Mouse (Mus musculus) hindbrain, embryonic 14.5 days (tissue): ENCODE results near the gene Bysl. TPM values are rescaled to one million over a fixed set of nuclear protein-coding genes. Genes with fewer than 3 reads are reported as not detected.
"Not testable (repeated sequence)": the region's sequence is repeated elsewhere in the genome, so short reads cannot be mapped to it uniquely, and the experiment has no call there.

Source experiments
- ATAC-seq: fragments of 200-750 bp; cut with Nextera tagmentation; 2 replicates; pipeline ENCODE4 v1.8.0; 2017; ENCODE audit warnings: moderate number of reproducible peaks, mild to moderate bottlenecking, moderate TSS enrichment, moderate library complexity; ENCODE audit not compliant: low FRiP score
- DNase-seq: peaks from one replicate; pipeline ENCODE4 v3.0.0-alpha.2; 2015; ENCODE audit warnings: low spot score
- H3K27ac ChIP-seq: fragments of 300-500 bp; sonication (generic); 2 replicates; pipeline ENCODE4 v1.5.1; 2014; ENCODE audit warnings: mild to moderate bottlenecking, moderate library complexity
- H3K27me3 ChIP-seq: fragments of 300-500 bp; sonication (generic); 2 replicates; pipeline ENCODE4 v1.6.1; 2014; ENCODE audit warnings: mild to moderate bottlenecking, low read length, mixed read lengths; ENCODE audit not compliant: control insufficient read depth, insufficient read depth
- H3K36me3 ChIP-seq: fragments of 300-500 bp; sonication (generic); replicated peaks from 2 replicates; pipeline ENCODE4 v1.6.1; 2014; ENCODE audit not compliant: control insufficient read depth, insufficient read depth
- H3K4me1 ChIP-seq: fragments of 300-500 bp; sonication (generic); replicated peaks from 2 replicates; pipeline ENCODE4 v1.6.1; 2014; ENCODE audit warnings: antibody characterized with exemption, low read length, mixed read lengths; ENCODE audit not compliant: control insufficient read depth, insufficient read depth
- H3K4me2 ChIP-seq: fragments of 300-500 bp; sonication (generic); replicated peaks from 2 replicates; pipeline ENCODE4 v1.6.1; 2014; ENCODE audit warnings: mild to moderate bottlenecking, moderate library complexity
- H3K4me3 ChIP-seq: fragments of 300-500 bp; sonication (generic); replicated peaks from 2 replicates; pipeline ENCODE4 v1.5.1; 2014; ENCODE audit warnings: mild to moderate bottlenecking, low read length
- H3K9ac ChIP-seq: fragments of 300-500 bp; sonication (generic); 2 replicates; pipeline ENCODE4 v1.6.1; 2014
- H3K9me3 ChIP-seq: fragments of 300-500 bp; sonication (generic); 2 replicates; pipeline ENCODE4 v1.6.1; 2016; ENCODE audit warnings: low read length; ENCODE audit not compliant: control insufficient read depth
- WGBS: fragments of 180-500 bp; shearing (Covaris S2); extraction: QIAGEN DNeasy Blood & Tissue Kit; methylation state at CpG from one replicate; pipeline ENCODE4 v1.1.7; 2014; 5-methylcytosine and 5-hydroxymethylcytosine counted together
- polyA plus RNA-seq: library from polyadenylated mRNA; unstranded; fragments of >200 nt; fragmentation: Nextera tagmentation; extraction: Ambion mirVana; gene quantifications from 2 replicates; pipeline ENCODE4 v1.2.1, GENCODE M21; 2014

Bysl gene
- polyA plus RNA-seq, 1 experiment from 2014 or later: 33.3 TPM

- not testable (repeated sequence) for H3K9me3 ChIP-seq, H3K4me1 ChIP-seq, H3K27me3 ChIP-seq, H3K9ac ChIP-seq, DNase-seq, H3K27ac ChIP-seq, H3K4me2 ChIP-seq, H3K4me3 ChIP-seq, ATAC-seq
- 96% methylated on average over 5 of the region's 5 CpGs for WGBS
- peaks cover 66% of the 10 kb centered on the region for H3K36me3 ChIP-seq
These were observed 13.3 kb upstream of the Bysl start for GRCm38 (mm10) chr17:47624572-47624971.

- DNase-seq (no peak), ATAC-seq (no peak)
- H3K27me3 ChIP-seq: no peaks in the 10 kb centered on the region
- H3K27ac ChIP-seq: no peak overlapping the region
- no peaks in the 10 kb centered on the region for H3K9me3 ChIP-seq
- H3K4me1 ChIP-seq: peaks cover 1% of the 10 kb centered on the region; the same call in 1 of the 2 replicates
- no peak overlapping the region for H3K4me2 ChIP-seq
- H3K36me3 ChIP-seq: peaks cover 78% of the 10 kb centered on the region
- 94% methylated on average over 14 of the region's 14 CpGs for WGBS
- no peak overlapping the region for H3K9ac ChIP-seq
- no peak overlapping the region for H3K4me3 ChIP-seq
These were observed 11.7 kb upstream of the Bysl start for GRCm38 (mm10) chr17:47622912-47623554.

GRCm38 (mm10) chr17:47618556-47619311, 7.4 kb upstream of the Bysl start:
- no peaks in the 10 kb centered on the region for H3K9me3 ChIP-seq
- H3K9ac ChIP-seq: no peak overlapping the region
- H3K27me3 ChIP-seq: no peaks in the 10 kb centered on the region
- peaks cover 88% of the 10 kb centered on the region for H3K36me3 ChIP-seq
- no peaks in the 10 kb centered on the region for H3K4me1 ChIP-seq
- H3K4me3 ChIP-seq: no peak overlapping the region
- ATAC-seq (no peak), DNase-seq (no peak)
- H3K4me2 ChIP-seq: no peak overlapping the region
- WGBS: 88% methylated on average over 13 of the region's 13 CpGs
- no peak overlapping the region for H3K27ac ChIP-seq

GRCm38 (mm10) chr17:47617605-47618307, 6.5 kb upstream of the Bysl start:
- no peak for ATAC-seq
- Histone ChIP-seq H3K9me3 (no peaks in the 10 kb centered on the region), H3K27ac (no peak overlapping the region), H3K27me3 (no peaks in the 10 kb centered on the region), H3K4me1 (peaks cover under 1% of the 10 kb centered on the region; the same call in 1 of the 2 replicates), H3K4me2 (no peak overlapping the region), H3K4me3 (no peak overlapping the region), H3K9ac (no peak overlapping the region), H3K36me3 (peaks cover 82% of the 10 kb centered on the region)
- 94% methylated on average over 9 of the region's 9 CpGs for WGBS
- DNase-seq: no peak

- no peak for DNase-seq
- Histone ChIP-seq H3K36me3 (peaks cover 71% of the 10 kb centered on the region), H3K9me3 (no peaks in the 10 kb centered on the region), H3K4me3 (no peak overlapping the region), H3K27me3 (no peaks in the 10 kb centered on the region), H3K9ac (no peak overlapping the region), H3K27ac (no peak overlapping the region), H3K4me2 (no peak overlapping the region), H3K4me1 (peaks cover 10% of the 10 kb centered on the region)
- 96% methylated on average over 4 of the region's 4 CpGs for WGBS
- ATAC-seq: no peak
These were observed 5.4 kb upstream of the Bysl start for GRCm38 (mm10) chr17:47616652-47617051.

GRCm38 (mm10) chr17:47616119-47616518, 4.8 kb upstream of the Bysl start:
- 96% methylated on average over 8 of the region's 8 CpGs for WGBS
- H3K4me2 ChIP-seq: no peak overlapping the region
- no peaks in the 10 kb centered on the region for H3K9me3 ChIP-seq
- no peak overlapping the region for H3K9ac ChIP-seq
- H3K27ac ChIP-seq: no peak overlapping the region
- no peak for DNase-seq
- H3K36me3 ChIP-seq: peaks cover 65% of the 10 kb centered on the region
- peaks cover 10% of the 10 kb centered on the region for H3K4me1 ChIP-seq
- no peaks in the 10 kb centered on the region for H3K27me3 ChIP-seq
- ATAC-seq: no peak
- no peak overlapping the region for H3K4me3 ChIP-seq

- ATAC-seq: no peak
- Histone ChIP-seq H3K27me3 (no peaks in the 10 kb centered on the region), H3K9ac (no peak overlapping the region), H3K4me1 (peaks cover 20% of the 10 kb centered on the region), H3K27ac (no peak overlapping the region), H3K4me3 (no peak overlapping the region), H3K9me3 (no peaks in the 10 kb centered on the region), H3K4me2 (no peak overlapping the region), H3K36me3 (peaks cover 46% of the 10 kb centered on the region)
- DNase-seq: no peak
- 84% methylated on average over 1 of the region's 1 CpGs for WGBS
These were observed 2.7 kb upstream of the Bysl start for GRCm38 (mm10) chr17:47614018-47614417.

GRCm38 (mm10) chr17:47611661-47611982, 330 bp upstream of the Bysl start:
- Histone ChIP-seq H3K27me3 (no peaks in the 10 kb centered on the region), H3K4me1 (peaks cover 20% of the 10 kb centered on the region), H3K9me3 (no peaks in the 10 kb centered on the region), H3K9ac (peak overlapping the region; percentile 79), H3K27ac (peak overlapping the region; percentile 55), H3K36me3 (peaks cover 39% of the 10 kb centered on the region), H3K4me3 (peak overlapping the region; percentile 79), H3K4me2 (peak overlapping the region; percentile 95)
- no peak; the same call in 1 of the 2 replicates for ATAC-seq
- under 1% methylated on average over 13 of the region's 13 CpGs for WGBS
- no peak for DNase-seq

- DNase-seq (no peak), ATAC-seq (no peak)
- Histone ChIP-seq H3K4me1 (peaks cover 20% of the 10 kb centered on the region), H3K36me3 (peaks cover 44% of the 10 kb centered on the region), H3K27ac (no peak overlapping the region), H3K9me3 (no peaks in the 10 kb centered on the region), H3K9ac (no peak overlapping the region), H3K4me2 (no peak overlapping the region), H3K27me3 (no peaks in the 10 kb centered on the region), H3K4me3 (no peak overlapping the region)
- WGBS: 95% methylated on average over 4 of the region's 4 CpGs
These were observed 2.1 kb downstream of the Bysl start for GRCm38 (mm10) chr17:47609182-47609581.
